Mouse (Mus musculus): Measurements from ENCODE around the gene Eef1akmt3. TPM values are rescaled to one million over a fixed set of nuclear protein-coding genes. Genes with fewer than 3 reads are reported as not detected.

The Eef1akmt3 gene
- polyA plus RNA-seq, 1 experiment from 2014 or later: 1.0 TPM

GRCm38 (mm10) chr10:127059174-127059967, 18.1 kb upstream of the Eef1akmt3 start:
- WGBS: under 1% methylated on average over 43 of the region's 92 CpGs
- peaks cover 31% of the 10 kb centered on the region for H3K36me3 ChIP-seq
- H3K4me2 ChIP-seq (replicated peaks): peak overlapping the region; percentile 93
- peaks cover 28% of the 10 kb centered on the region for H3K27me3 ChIP-seq
- no peak for ATAC-seq (ENCODE audit: low FRiP score, low read depth)
- H3K9me3 ChIP-seq: no peaks in the 10 kb centered on the region
- H3K9ac ChIP-seq: peak overlapping the region; percentile 85
- H3K4me1 ChIP-seq: peaks cover 18% of the 10 kb centered on the region
- peak overlapping the region; percentile 39; the same call in 1 of the 2 replicates for H3K27ac ChIP-seq
- H3K4me3 ChIP-seq: peak overlapping the region; percentile 94

GRCm38 (mm10) chr10:127058708-127059107, 17.4 kb upstream of the Eef1akmt3 start:
- H3K27ac ChIP-seq: no peak overlapping the region
- 11% methylated on average over 8 of the region's 8 CpGs for WGBS
- peaks cover 34% of the 10 kb centered on the region for H3K27me3 ChIP-seq
- H3K4me1 ChIP-seq: peaks cover 18% of the 10 kb centered on the region
- no peak for ATAC-seq (ENCODE audit: low FRiP score, low read depth)
- no peaks in the 10 kb centered on the region for H3K9me3 ChIP-seq
- peak overlapping the region; percentile 85 for H3K9ac ChIP-seq
- H3K36me3 ChIP-seq: peaks cover 38% of the 10 kb centered on the region
- H3K4me3 ChIP-seq: peak overlapping the region; percentile 94
- H3K4me2 ChIP-seq (replicated peaks): peak overlapping the region; percentile 93

GRCm38 (mm10) chr10:127058161-127058560, 16.8 kb upstream of the Eef1akmt3 start:
- peaks cover 36% of the 10 kb centered on the region for H3K27me3 ChIP-seq
- H3K4me2 ChIP-seq (replicated peaks): peak overlapping the region; percentile 93
- no peak for ATAC-seq (ENCODE audit: low FRiP score, low read depth)
- peaks cover 39% of the 10 kb centered on the region for H3K36me3 ChIP-seq
- no peaks in the 10 kb centered on the region for H3K9me3 ChIP-seq
- WGBS: 2% methylated on average over 9 of the region's 9 CpGs
- 0 out of 2 replicates have a peak overlapping the region, but pooled peaks have one; percentile 85 for H3K9ac ChIP-seq
- H3K4me1 ChIP-seq: peaks cover 18% of the 10 kb centered on the region
- peak overlapping the region; percentile 94 for H3K4me3 ChIP-seq
- H3K27ac ChIP-seq: no peak overlapping the region

- peaks cover 18% of the 10 kb centered on the region for H3K4me1 ChIP-seq
- peaks cover 39% of the 10 kb centered on the region for H3K36me3 ChIP-seq
- ATAC-seq (ENCODE audit: low FRiP score, low read depth): no peak
- H3K9ac ChIP-seq: no peak overlapping the region
- no peak overlapping the region for H3K4me2 ChIP-seq (replicated peaks)
- H3K4me3 ChIP-seq: no peak overlapping the region
- H3K27ac ChIP-seq: no peak overlapping the region
- H3K27me3 ChIP-seq: peaks cover 46% of the 10 kb centered on the region
- 80% methylated on average over 20 of the region's 20 CpGs for WGBS
- no peaks in the 10 kb centered on the region for H3K9me3 ChIP-seq
Observed at GRCm38 (mm10) chr10:127056490-127056889, 15.2 kb upstream of the Eef1akmt3 start.

- peaks cover 23% of the 10 kb centered on the region for H3K4me1 ChIP-seq
- H3K9ac ChIP-seq: no peak overlapping the region
- peaks cover 39% of the 10 kb centered on the region for H3K36me3 ChIP-seq
- no peaks in the 10 kb centered on the region for H3K9me3 ChIP-seq
- H3K4me3 ChIP-seq: no peak overlapping the region
- 82% methylated on average over 8 of the region's 8 CpGs for WGBS
- peaks cover 46% of the 10 kb centered on the region for H3K27me3 ChIP-seq
- H3K27ac ChIP-seq: no peak overlapping the region
- no peak overlapping the region for H3K4me2 ChIP-seq (replicated peaks)
- ATAC-seq (ENCODE audit: low FRiP score, low read depth): no peak
Observed at GRCm38 (mm10) chr10:127055406-127055805, 14.1 kb upstream of the Eef1akmt3 start.

- Histone ChIP-seq H3K9me3 (no peaks in the 10 kb centered on the region), H3K4me3 (no peak overlapping the region)
- WGBS: 66% methylated on average over 4 of the region's 4 CpGs
Observed at GRCm38 (mm10) chr10:127054646-127055045, 13.3 kb upstream of the Eef1akmt3 start.

GRCm38 (mm10) chr10:127050119-127050474, 8.8 kb upstream of the Eef1akmt3 start:
- H3K4me3 ChIP-seq: peak overlapping the region; percentile 20; the same call in 1 of the 2 replicates
- peaks cover 28% of the 10 kb centered on the region for H3K36me3 ChIP-seq
- H3K9ac ChIP-seq: no peak overlapping the region
- peaks cover 73% of the 10 kb centered on the region for H3K27me3 ChIP-seq
- peaks cover 28% of the 10 kb centered on the region for H3K4me1 ChIP-seq
- peak overlapping the region; percentile 47; the same call in 1 of the 2 replicates for H3K4me2 ChIP-seq (replicated peaks)
- no peak for ATAC-seq (ENCODE audit: low FRiP score, low read depth)
- 18% methylated on average over 10 of the region's 10 CpGs for WGBS
- no peak overlapping the region for H3K27ac ChIP-seq
- H3K9me3 ChIP-seq: no peaks in the 10 kb centered on the region

More at GRCm38 (mm10) chr10:127054646-127055045, 13.3 kb upstream of the Eef1akmt3 start:
- Histone ChIP-seq H3K27me3 (peaks cover 50% of the 10 kb centered on the region), H3K4me1 (peaks cover 28% of the 10 kb centered on the region), H3K9ac (no peak overlapping the region), H3K27ac (no peak overlapping the region), H3K4me2 (replicated peaks) (no peak overlapping the region), H3K36me3 (peaks cover 39% of the 10 kb centered on the region)
- ATAC-seq (ENCODE audit: low FRiP score, low read depth): no peak

- Histone ChIP-seq H3K4me3 (peak overlapping the region; percentile 20), H3K27ac (no peak overlapping the region), H3K36me3 (peaks cover 32% of the 10 kb centered on the region), H3K4me2 (replicated peaks) (peak overlapping the region; percentile 47), H3K9ac (peak overlapping the region; percentile 19; the same call in 1 of the 2 replicates), H3K4me1 (peaks cover 28% of the 10 kb centered on the region), H3K9me3 (no peaks in the 10 kb centered on the region), H3K27me3 (peaks cover 73% of the 10 kb centered on the region)
- 2% methylated on average over 29 of the region's 29 CpGs for WGBS
- no peak for ATAC-seq (ENCODE audit: low FRiP score, low read depth)
Observed at GRCm38 (mm10) chr10:127049395-127050118, 8.2 kb upstream of the Eef1akmt3 start.

- H3K27me3 ChIP-seq: peaks cover 68% of the 10 kb centered on the region
Observed at GRCm38 (mm10) chr10:127048608-127049394, 7.5 kb upstream of the Eef1akmt3 start.

GRCm38 (mm10) chr10:127047954-127048353, 6.6 kb upstream of the Eef1akmt3 start, which contains the start of gene Cyp27b1:
TSS of gene Cyp27b1 (plus strand) at chr10:127048250.
- Histone ChIP-seq H3K27me3 (peaks cover 65% of the 10 kb centered on the region), H3K4me3 (peak within 1 kb of the TSS; percentile 20), H3K9ac (peak within 1 kb of the TSS; percentile 19; the same call in 1 of the 2 replicates), H3K27ac (no peak within 1 kb of the TSS), H3K9me3 (no peaks in the 10 kb centered on the region), H3K4me1 (peaks cover 32% of the 10 kb centered on the region), H3K4me2 (replicated peaks) (peak within 1 kb of the TSS; percentile 47), H3K36me3 (peaks cover 34% of the 10 kb centered on the region)
- ATAC-seq (ENCODE audit: low FRiP score, low read depth): no peak
- WGBS: 29% methylated on average over 5 of the region's 5 CpGs

More at GRCm38 (mm10) chr10:127048608-127049394, 7.5 kb upstream of the Eef1akmt3 start:
- Histone ChIP-seq H3K9ac (peak overlapping the region; percentile 19; the same call in 1 of the 2 replicates), H3K36me3 (peaks cover 31% of the 10 kb centered on the region), H3K4me3 (peak overlapping the region; percentile 20), H3K4me1 (peaks cover 28% of the 10 kb centered on the region), H3K4me2 (replicated peaks) (peak overlapping the region; percentile 47), H3K27ac (no peak overlapping the region), H3K9me3 (no peaks in the 10 kb centered on the region)
- WGBS: 4% methylated on average over 35 of the region's 35 CpGs
- ATAC-seq (ENCODE audit: low FRiP score, low read depth): no peak

GRCm38 (mm10) chr10:127043187-127043586, 1.9 kb upstream of the Eef1akmt3 start:
- H3K4me2 ChIP-seq (replicated peaks): peak overlapping the region; percentile 97
- peak overlapping the region; percentile 13; the same call in 1 of the 2 replicates for H3K9ac ChIP-seq
- peaks cover 30% of the 10 kb centered on the region for H3K27me3 ChIP-seq
- WGBS: 88% methylated on average over 6 of the region's 6 CpGs
- H3K36me3 ChIP-seq: peaks cover 34% of the 10 kb centered on the region
- H3K9me3 ChIP-seq: no peaks in the 10 kb centered on the region
- ATAC-seq (ENCODE audit: low FRiP score, low read depth): no peak
- no peak overlapping the region for H3K4me3 ChIP-seq
- peaks cover 19% of the 10 kb centered on the region for H3K4me1 ChIP-seq
- no peak overlapping the region for H3K27ac ChIP-seq
